Mouse (Mus musculus) lung, adult 2 months (tissue): ENCODE data around the gene Sbno2.

ENCODE experiments used
- CTCF ChIP-seq: fragments of 200-500 bp; IDR thresholded peaks from 2 replicates; pipeline ENCODE4 v1.5.1; 2011; ENCODE audit warnings: mild to moderate bottlenecking, low read length, control low read depth; ENCODE audit not compliant: insufficient read depth
- POLR2A ChIP-seq: fragments of 200-500 bp; IDR thresholded peaks from 2 replicates; pipeline ENCODE4 v1.6.1; 2011; ENCODE audit warnings: low read depth, mild to moderate bottlenecking, control low read depth, low read length, borderline replicate concordance; ENCODE audit errors: extremely low read depth

DNA sequence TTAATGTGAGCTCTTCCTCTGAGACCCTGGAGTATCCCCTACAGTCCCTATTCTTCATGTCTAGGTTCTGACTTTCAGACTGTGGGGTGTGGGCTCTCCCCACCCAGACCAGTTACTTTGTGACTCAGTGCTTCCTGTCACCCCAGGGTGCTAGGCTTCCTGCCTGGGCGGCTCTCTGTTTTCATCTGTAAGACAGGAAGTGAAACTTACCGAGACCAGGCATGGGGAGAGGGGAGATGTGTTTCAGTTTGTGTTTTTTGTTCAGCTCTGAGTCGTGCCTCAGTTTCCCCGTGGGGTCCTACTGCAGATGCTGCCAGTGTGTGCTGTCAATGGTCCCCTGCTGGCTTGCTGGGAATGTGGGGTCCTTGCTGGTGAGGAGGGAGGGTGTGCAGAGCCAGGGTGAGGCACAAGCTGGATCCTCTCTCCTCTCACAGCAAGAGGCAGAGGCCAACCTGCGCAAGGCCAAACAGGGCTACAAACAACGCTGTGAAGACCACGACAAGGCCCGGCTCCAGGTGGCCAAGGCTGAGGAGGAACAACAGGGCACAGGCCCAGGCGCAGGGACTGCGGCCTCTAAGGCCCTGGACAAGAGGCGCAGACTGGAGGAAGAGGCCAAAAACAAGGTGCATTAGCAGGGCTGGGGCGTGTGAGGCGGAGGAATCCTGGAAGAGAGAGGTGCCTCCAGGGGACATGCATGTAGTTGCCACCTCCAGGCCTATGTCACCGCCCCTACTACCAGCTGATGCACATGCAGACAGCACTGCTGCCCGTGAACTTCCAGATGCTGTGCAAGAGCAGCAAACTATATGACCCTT, 80.9 kb downstream of the Sbno2 start:
- TF ChIP-seq POLR2A: no peak; the same call in 1 of the 2 replicates
- no peak for TF ChIP-seq CTCF
